Mouse (Mus musculus) T-helper 1 cell (primary cell): ENCODE data around the gene Palld.

Experiments
- in situ Hi-C: fragments of 300-600 bp; cut with MboI, MseI; formaldehyde crosslinking; loops from one replicate; pipeline ENCODE4 v1.15.1; 2025; ENCODE audit warnings: high pct_unique_total_duplicates

Palld gene

GRCm38 (mm10) chr8:61637736-61638135 is 264.8 kb downstream of the Palld start:
- in situ Hi-C loops: no loop called here

GRCm38 (mm10) chr8:61634811-61635210 is 267.7 kb downstream of the Palld start:
- in situ Hi-C loops: no loop called here

GRCm38 (mm10) chr8:61632331-61632730 is 270.2 kb downstream of the Palld start:
- in situ Hi-C loops: no loop called here

GRCm38 (mm10) chr8:61629631-61629968 is 272.9 kb downstream of the Palld start:
- in situ Hi-C loops: no loop called here

- in situ Hi-C loops: no loop called here
Measured at GRCm38 (mm10) chr8:61628938-61629630, 273.4 kb downstream of the Palld start.

GRCm38 (mm10) chr8:61626246-61626952 is 276.1 kb downstream of the Palld start:
- in situ Hi-C loops: no loop called here

- in situ Hi-C loops: no loop called here
Measured at GRCm38 (mm10) chr8:61625656-61626210, 276.8 kb downstream of the Palld start.

GRCm38 (mm10) chr8:61623485-61624417 is 278.7 kb downstream of the Palld start:
- in situ Hi-C loops: no loop called here

- in situ Hi-C loops: no loop called here
Measured at GRCm38 (mm10) chr8:61621300-61621699, 281.2 kb downstream of the Palld start.

GRCm38 (mm10) chr8:61617651-61618050 is 284.8 kb downstream of the Palld start:
- in situ Hi-C loops: no loop called here

GRCm38 (mm10) chr8:61617049-61617448 is 285.4 kb downstream of the Palld start:
- in situ Hi-C loops: no loop called here

GRCm38 (mm10) chr8:61615711-61616697 is 286.5 kb downstream of the Palld start:
- in situ Hi-C loops: no loop called here

GRCm38 (mm10) chr8:61611741-61612140 is 290.7 kb downstream of the Palld start:
- in situ Hi-C loops: no loop called here

GRCm38 (mm10) chr8:61611077-61611476 is 291.4 kb downstream of the Palld start:
- in situ Hi-C loops: no loop called here

GRCm38 (mm10) chr8:61610546-61610945 is 291.9 kb downstream of the Palld start:
- in situ Hi-C loops: no loop called here

- in situ Hi-C loops: no loop called here
Measured at GRCm38 (mm10) chr8:61607463-61607813, 295.1 kb downstream of the Palld start.

GRCm38 (mm10) chr8:61606795-61607462 is 295.6 kb downstream of the Palld start:
- in situ Hi-C loops: no loop called here

- in situ Hi-C loops: no loop called here
Measured at GRCm38 (mm10) chr8:61604871-61605270, 297.6 kb downstream of the Palld start.

GRCm38 (mm10) chr8:61596889-61597288 is 305.6 kb downstream of the Palld start:
- in situ Hi-C loops: no loop called here

GRCm38 (mm10) chr8:61591446-61591845 is 311.0 kb downstream of the Palld start:
- in situ Hi-C loops: no loop called here
